Mouse (Mus musculus) midbrain, embryonic 12.5 days (tissue): ENCODE results near the gene Morc1. TPM values are rescaled to one million over a fixed set of nuclear protein-coding genes. Genes with fewer than 3 reads are reported as not detected.
A peak's percentile ranks its signal among the peaks of the same experiment; 100 is the strongest.

Source experiments
- ATAC-seq: fragments of 200-750 bp; cut with Nextera tagmentation; 2 replicates; pipeline ENCODE4 v1.8.0; 2017; ENCODE audit warnings: low read depth, moderate TSS enrichment, moderate library complexity; ENCODE audit not compliant: low FRiP score
- H3K27ac ChIP-seq: fragments of 300-500 bp; sonication (generic); replicated peaks from 2 replicates; pipeline ENCODE4 v1.5.1; 2016; ENCODE audit warnings: mild to moderate bottlenecking
- H3K27me3 ChIP-seq: fragments of 300-500 bp; sonication (generic); 2 replicates; pipeline ENCODE4 v1.6.1; 2016; ENCODE audit warnings: mild to moderate bottlenecking
- H3K36me3 ChIP-seq: fragments of 300-500 bp; sonication (generic); 2 replicates; pipeline ENCODE4 v1.6.1; 2016
- H3K4me1 ChIP-seq: fragments of 300-500 bp; sonication (generic); 2 replicates; pipeline ENCODE4 v1.6.1; 2016
- H3K4me2 ChIP-seq: fragments of 300-500 bp; sonication (generic); replicated peaks from 2 replicates; pipeline ENCODE4 v1.6.1; 2016; ENCODE audit warnings: mild to moderate bottlenecking, moderate library complexity
- H3K4me3 ChIP-seq: fragments of 300-500 bp; sonication (generic); 2 replicates; pipeline ENCODE4 v1.5.1; 2016; ENCODE audit warnings: mild to moderate bottlenecking
- H3K9ac ChIP-seq: fragments of 300-500 bp; sonication (generic); replicated peaks from 2 replicates; pipeline ENCODE4 v1.6.1; 2016; ENCODE audit warnings: mild to moderate bottlenecking, moderate library complexity
- H3K9me3 ChIP-seq: fragments of 300-500 bp; sonication (generic); 2 replicates; pipeline ENCODE4 v1.6.1; 2016; ENCODE audit warnings: mild to moderate bottlenecking
- WGBS: fragments of 180-500 bp; shearing (Covaris S2); methylation state at CpG from one replicate; pipeline ENCODE4 v1.1.7; 2016; 5-methylcytosine and 5-hydroxymethylcytosine counted together
- polyA plus RNA-seq: library from polyadenylated mRNA; unstranded; fragments of >200 nt; fragmentation: Nextera tagmentation; extraction: Ambion mirVana; gene quantifications from 2 replicates; pipeline ENCODE4 v1.2.1, GENCODE M21; 2016

Morc1 gene
- polyA plus RNA-seq, 1 experiment from 2014 or later = not detected

GRCm38 (mm10) chr16:48419035-48419434 is 12.0 kb upstream of the Morc1 start:
- Histone ChIP-seq H3K9ac (no peak overlapping the region), H3K9me3 (no peaks in the 10 kb centered on the region), H3K36me3 (no peaks in the 10 kb centered on the region), H3K27ac (no peak overlapping the region), H3K4me1 (no peaks in the 10 kb centered on the region), H3K27me3 (no peaks in the 10 kb centered on the region), H3K4me2 (no peak overlapping the region), H3K4me3 (no peak overlapping the region)
- no peak for ATAC-seq
- WGBS = 80% methylated on average over 2 of the region's 2 CpGs

DNA sequence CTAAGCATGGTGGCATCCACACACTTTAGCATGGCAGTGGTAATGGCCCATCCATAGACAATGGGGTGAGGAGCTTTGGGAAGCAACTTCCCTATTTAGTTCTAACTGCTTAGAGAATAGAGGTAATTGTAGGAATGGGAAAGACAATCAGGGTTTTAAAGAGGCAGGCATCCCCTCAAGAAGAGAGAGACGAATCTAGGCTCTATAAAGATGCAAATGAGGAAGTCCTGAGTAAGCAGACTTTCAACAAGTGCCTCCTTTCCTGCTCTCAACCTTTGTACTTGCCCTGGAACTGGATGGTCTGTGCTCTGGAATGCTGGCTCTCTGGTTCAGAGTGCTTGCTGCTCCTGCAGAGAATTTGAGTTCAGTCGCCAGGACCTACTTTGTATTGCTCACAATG is 8.5 kb upstream of the Morc1 start:
- H3K4me2 ChIP-seq = no peak overlapping the region
- 19% methylated on average over 2 of the region's 2 CpGs for WGBS
- H3K36me3 ChIP-seq = no peaks in the 10 kb centered on the region
- no peaks in the 10 kb centered on the region for H3K4me1 ChIP-seq
- H3K27me3 ChIP-seq = no peaks in the 10 kb centered on the region
- no peak overlapping the region for H3K27ac ChIP-seq
- no peak overlapping the region for H3K4me3 ChIP-seq
- H3K9me3 ChIP-seq = no peaks in the 10 kb centered on the region
- no peak for ATAC-seq
- H3K9ac ChIP-seq = no peak overlapping the region

DNA sequence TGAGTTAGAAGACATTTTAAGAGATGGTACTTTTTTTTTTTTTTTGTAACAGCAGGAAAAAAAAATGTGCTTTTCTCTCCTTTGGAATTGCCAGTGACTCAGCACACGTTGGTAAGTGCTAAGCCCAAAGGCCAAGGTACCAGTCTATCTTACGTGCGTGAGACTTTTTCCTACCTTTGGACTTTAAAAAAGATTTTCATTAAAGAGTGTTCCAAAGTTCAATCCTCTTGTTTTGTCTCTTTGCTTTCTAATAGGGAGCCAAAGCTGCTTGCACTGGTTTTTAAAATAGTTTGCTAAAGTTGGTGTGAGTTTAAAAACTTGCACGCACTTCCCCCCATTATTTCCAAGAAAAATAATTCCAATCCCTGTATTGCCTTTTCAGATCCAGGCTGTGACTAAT is 7.0 kb upstream of the Morc1 start:
- no peak for ATAC-seq
- no peaks in the 10 kb centered on the region for H3K36me3 ChIP-seq
- H3K4me1 ChIP-seq = no peaks in the 10 kb centered on the region
- 76% methylated on average over 4 of the region's 4 CpGs for WGBS
- no peak overlapping the region for H3K4me3 ChIP-seq
- no peaks in the 10 kb centered on the region for H3K9me3 ChIP-seq
- no peak overlapping the region for H3K4me2 ChIP-seq
- H3K27ac ChIP-seq = no peak overlapping the region
- H3K27me3 ChIP-seq = no peaks in the 10 kb centered on the region
- H3K9ac ChIP-seq = no peak overlapping the region

DNA sequence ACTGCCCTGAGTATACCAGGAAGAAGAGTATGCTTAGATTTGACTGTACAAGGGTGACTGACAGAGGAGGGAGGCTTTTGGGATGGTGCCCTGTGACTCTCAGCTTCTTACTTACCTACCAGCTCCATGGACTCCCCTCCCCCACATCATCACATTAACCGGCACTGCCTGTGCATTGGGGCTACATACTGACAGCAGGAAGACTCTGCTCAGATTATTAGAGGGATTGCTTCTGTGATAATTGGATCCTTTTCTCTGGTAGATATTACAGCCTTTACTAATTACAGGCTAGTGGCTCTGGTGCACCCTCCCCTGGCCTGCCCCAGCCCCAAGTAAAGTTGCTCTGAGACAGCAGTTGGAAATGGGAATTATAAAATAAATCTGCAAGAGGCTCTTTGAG is 1.6 kb upstream of the Morc1 start:
- no peak overlapping the region for H3K9ac ChIP-seq
- WGBS = 59% methylated on average over 1 of the region's 1 CpGs

GRCm38 (mm10) chr16:48435454-48435853 is 4.4 kb downstream of the Morc1 start:
- WGBS = 15% methylated on average over 1 of the region's 1 CpGs
- Histone ChIP-seq H3K27me3 (no peaks in the 10 kb centered on the region), H3K36me3 (no peaks in the 10 kb centered on the region), H3K4me1 (no peaks in the 10 kb centered on the region), H3K27ac (no peak overlapping the region), H3K4me3 (no peak overlapping the region), H3K4me2 (no peak overlapping the region), H3K9ac (no peak overlapping the region), H3K9me3 (no peaks in the 10 kb centered on the region)
- ATAC-seq = no peak

More for the DNA sequence above, 1.6 kb upstream of the Morc1 start:
- Histone ChIP-seq H3K27me3 (no peaks in the 10 kb centered on the region), H3K4me2 (no peak overlapping the region), H3K4me3 (no peak overlapping the region), H3K36me3 (no peaks in the 10 kb centered on the region), H3K9me3 (no peaks in the 10 kb centered on the region), H3K4me1 (0 out of 2 replicates have a peak, but pooled peaks cover 3% of the 10 kb centered on the region), H3K27ac (no peak overlapping the region)
- peak; percentile 6; the same call in 1 of the 2 replicates for ATAC-seq

- no peak overlapping the region for H3K4me3 ChIP-seq
- no peak overlapping the region for H3K27ac ChIP-seq
- ATAC-seq = no peak
- H3K4me1 ChIP-seq = no peaks in the 10 kb centered on the region
- H3K9ac ChIP-seq = no peak overlapping the region
- H3K4me2 ChIP-seq = no peak overlapping the region
- no peaks in the 10 kb centered on the region for H3K36me3 ChIP-seq
- no peaks in the 10 kb centered on the region for H3K27me3 ChIP-seq
- no peaks in the 10 kb centered on the region for H3K9me3 ChIP-seq
Measured at GRCm38 (mm10) chr16:48437476-48437875, 6.4 kb downstream of the Morc1 start.

GRCm38 (mm10) chr16:48444589-48444988 is 13.6 kb downstream of the Morc1 start:
- H3K9me3 ChIP-seq = no peaks in the 10 kb centered on the region
- no peak overlapping the region for H3K4me2 ChIP-seq
- H3K36me3 ChIP-seq = no peaks in the 10 kb centered on the region
- no peak overlapping the region for H3K9ac ChIP-seq
- H3K27ac ChIP-seq = no peak overlapping the region
- WGBS = 90% methylated on average over 5 of the region's 5 CpGs
- H3K4me3 ChIP-seq = no peak overlapping the region
- no peaks in the 10 kb centered on the region for H3K27me3 ChIP-seq
- ATAC-seq = no peak
- H3K4me1 ChIP-seq = no peaks in the 10 kb centered on the region

DNA sequence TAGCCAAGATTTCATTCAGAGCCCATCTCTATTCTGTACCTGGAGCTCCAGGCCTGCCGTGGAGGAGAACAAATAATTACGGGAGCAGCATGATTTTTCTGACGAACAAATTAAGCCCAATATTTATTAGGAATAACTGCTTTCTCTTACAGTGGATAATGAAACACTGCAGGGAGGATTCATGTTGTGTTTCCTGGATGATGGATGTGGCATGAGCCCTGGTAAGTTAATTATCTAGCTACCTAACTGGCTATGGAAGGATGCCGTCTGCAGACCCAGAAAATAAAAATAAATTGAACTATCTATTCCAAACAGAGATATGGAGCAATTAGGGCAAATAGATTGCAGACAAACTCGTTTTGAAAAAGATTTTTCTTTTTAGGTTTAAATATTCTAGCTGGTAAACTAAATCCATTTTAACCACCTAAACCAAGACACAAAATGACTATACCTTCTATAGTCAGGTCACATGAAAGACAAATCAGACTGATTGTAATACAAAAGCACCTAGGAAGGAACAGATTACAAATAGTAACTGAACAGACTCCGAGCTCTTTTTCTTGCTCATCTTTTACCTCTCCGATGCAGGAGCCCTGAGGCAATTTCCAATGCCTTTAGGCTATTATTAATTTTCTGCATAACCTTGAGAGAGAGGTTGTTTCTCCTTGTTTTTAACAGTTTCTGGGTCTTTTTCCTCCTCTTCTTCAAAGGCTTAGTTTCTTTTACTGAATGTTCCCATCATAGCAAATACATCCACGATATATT is 15.3 kb downstream of the Morc1 start:
- Histone ChIP-seq H3K9ac (no peak overlapping the region), H3K4me1 (no peaks in the 10 kb centered on the region), H3K4me2 (no peak overlapping the region), H3K36me3 (no peaks in the 10 kb centered on the region), H3K9me3 (no peaks in the 10 kb centered on the region), H3K27ac (no peak overlapping the region), H3K27me3 (no peaks in the 10 kb centered on the region), H3K4me3 (no peak overlapping the region)
- WGBS = 81% methylated on average over 8 of the region's 8 CpGs
- ATAC-seq = no peak

GRCm38 (mm10) chr16:48453264-48453663 is 22.2 kb downstream of the Morc1 start:
- no peak for ATAC-seq
- Histone ChIP-seq H3K4me2 (no peak overlapping the region), H3K9me3 (no peaks in the 10 kb centered on the region), H3K4me3 (no peak overlapping the region), H3K27me3 (no peaks in the 10 kb centered on the region), H3K9ac (no peak overlapping the region), H3K27ac (no peak overlapping the region), H3K4me1 (no peaks in the 10 kb centered on the region), H3K36me3 (no peaks in the 10 kb centered on the region)
- WGBS = 83% methylated on average over 3 of the region's 3 CpGs

GRCm38 (mm10) chr16:48473396-48473795 is 42.4 kb downstream of the Morc1 start:
- no peaks in the 10 kb centered on the region for H3K27me3 ChIP-seq
- ATAC-seq = no peak
- no peak overlapping the region for H3K4me3 ChIP-seq
- H3K27ac ChIP-seq = no peak overlapping the region
- no peaks in the 10 kb centered on the region for H3K36me3 ChIP-seq
- no peak overlapping the region for H3K9ac ChIP-seq
- no peaks in the 10 kb centered on the region for H3K9me3 ChIP-seq
- 92% methylated on average over 10 of the region's 10 CpGs for WGBS
- no peaks in the 10 kb centered on the region for H3K4me1 ChIP-seq
- H3K4me2 ChIP-seq = no peak overlapping the region

GRCm38 (mm10) chr16:48474896-48475802 is 44.1 kb downstream of the Morc1 start:
- no peak overlapping the region for H3K4me3 ChIP-seq
- 29% methylated on average over 4 of the region's 4 CpGs for WGBS
- H3K4me2 ChIP-seq = no peak overlapping the region
- H3K9ac ChIP-seq = no peak overlapping the region
- no peak for ATAC-seq
- H3K9me3 ChIP-seq = no peaks in the 10 kb centered on the region
- no peak overlapping the region for H3K27ac ChIP-seq
- no peaks in the 10 kb centered on the region for H3K4me1 ChIP-seq
- H3K36me3 ChIP-seq = no peaks in the 10 kb centered on the region
- no peaks in the 10 kb centered on the region for H3K27me3 ChIP-seq

- H3K4me1 ChIP-seq = no peaks in the 10 kb centered on the region
- no peak overlapping the region for H3K4me3 ChIP-seq
- WGBS = 75% methylated on average over 8 of the region's 8 CpGs
- H3K27me3 ChIP-seq = no peaks in the 10 kb centered on the region
- H3K9me3 ChIP-seq = no peaks in the 10 kb centered on the region
- ATAC-seq = no peak
- H3K36me3 ChIP-seq = no peaks in the 10 kb centered on the region
- no peak overlapping the region for H3K9ac ChIP-seq
- no peak overlapping the region for H3K4me2 ChIP-seq
- no peak overlapping the region for H3K27ac ChIP-seq
Measured at GRCm38 (mm10) chr16:48479266-48479848, 48.3 kb downstream of the Morc1 start.
